Mouse (Mus musculus) ovary, postnatal 36 days (tissue): ENCODE measurements around the gene Serpina10.
A peak's percentile ranks its signal among the peaks of the same experiment; 100 is the strongest.
"Not testable (repeated sequence)": the region's sequence is repeated elsewhere in the genome, so short reads cannot be mapped to it uniquely, and the experiment has no call there.

Source experiments
- DNase-seq: peaks from one replicate; pipeline ENCODE4 v3.0.0; 2022; ENCODE audit warnings: low spot score, mixed read lengths

The Serpina10 gene

DNA sequence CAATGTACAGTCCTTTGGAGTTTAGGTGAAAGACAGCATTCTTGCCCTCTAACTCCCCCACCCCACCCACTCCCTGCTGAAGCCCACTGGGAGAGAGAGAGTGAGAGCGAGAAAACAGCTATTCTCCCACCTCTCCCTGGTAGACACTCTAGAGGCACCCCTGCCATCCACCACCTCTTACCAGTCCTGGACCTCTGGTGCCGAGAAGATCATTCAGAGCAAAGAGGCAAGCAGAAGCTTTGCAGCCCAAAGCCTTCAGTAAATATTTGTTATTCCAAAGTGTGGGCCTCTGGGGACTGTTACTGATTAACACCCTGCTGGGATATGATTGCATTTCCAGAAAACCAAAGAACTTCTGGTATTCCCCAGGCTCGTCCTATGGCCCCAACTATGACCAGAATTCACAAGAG is at the start of gene Serpina10:
Gene Serpina10, minus strand, starts transcription at position 242 of the 410 bp plus-strand sequence.
- DNase-seq: no peak

DNA sequence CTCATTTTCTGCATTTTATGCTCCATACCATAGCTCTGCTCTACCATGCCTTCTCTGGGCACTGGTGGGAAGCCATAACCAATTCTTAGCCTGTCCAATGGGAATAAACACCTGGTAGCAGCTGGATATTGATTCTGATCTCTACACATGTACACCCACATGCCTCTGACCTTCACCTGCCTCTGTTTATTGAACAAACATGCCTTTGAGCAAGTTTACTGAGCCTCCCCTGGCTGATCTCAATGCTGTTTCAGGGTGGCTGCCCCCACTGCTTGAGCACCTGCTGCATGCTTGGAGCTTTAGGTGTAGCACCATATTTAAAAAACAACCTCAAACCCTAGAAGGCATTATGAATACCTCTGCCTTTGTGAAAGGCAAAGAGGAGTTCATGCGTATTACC is 48.6 kb upstream of the Serpina10 start:
- DNase-seq: not testable (repeated sequence)

DNA sequence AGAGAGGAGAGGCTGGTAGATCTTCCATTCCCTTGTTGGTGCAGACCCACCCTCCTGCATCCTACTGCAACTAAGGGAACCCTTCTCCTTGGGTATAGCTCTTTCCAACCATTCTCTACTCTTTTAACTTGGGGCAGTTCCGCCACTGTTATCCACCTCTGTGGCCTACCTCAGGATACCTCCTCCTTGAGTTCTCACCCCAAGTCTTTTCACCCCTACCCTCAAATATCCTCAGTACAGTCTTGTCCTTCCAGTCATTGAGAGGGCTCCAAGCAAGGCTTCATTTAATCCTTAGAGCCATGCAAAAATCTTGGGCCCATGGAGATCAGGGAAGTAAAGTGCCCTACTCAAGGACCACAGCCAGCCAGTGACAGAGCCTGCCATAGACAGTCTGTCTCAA is 44.8 kb upstream of the Serpina10 start, which contains the start of gene Serpina16:
Gene Serpina16, minus strand, starts transcription at position 101 of the 400 bp plus-strand sequence.
- DNase-seq: no peak

DNA sequence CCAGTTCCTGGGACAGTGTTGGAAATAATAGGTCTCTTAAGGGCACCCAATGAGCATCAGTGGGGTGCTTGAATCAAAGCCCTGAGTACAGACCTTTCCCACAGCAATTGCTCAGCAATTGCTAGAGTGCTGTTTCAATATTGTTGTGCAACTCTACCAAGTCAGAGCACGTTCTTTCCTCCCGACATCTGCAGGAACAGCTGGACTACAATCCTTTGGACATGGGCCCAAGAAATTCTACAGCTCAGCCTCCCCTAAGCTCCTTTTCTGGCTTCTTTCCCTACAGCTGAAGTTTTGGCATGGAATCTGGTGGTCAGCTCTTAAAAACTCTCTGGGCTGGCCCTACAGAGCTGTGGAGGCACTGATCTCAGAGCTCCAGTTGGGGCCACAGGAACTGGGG is 41.9 kb upstream of the Serpina10 start:
- no peak for DNase-seq

DNA sequence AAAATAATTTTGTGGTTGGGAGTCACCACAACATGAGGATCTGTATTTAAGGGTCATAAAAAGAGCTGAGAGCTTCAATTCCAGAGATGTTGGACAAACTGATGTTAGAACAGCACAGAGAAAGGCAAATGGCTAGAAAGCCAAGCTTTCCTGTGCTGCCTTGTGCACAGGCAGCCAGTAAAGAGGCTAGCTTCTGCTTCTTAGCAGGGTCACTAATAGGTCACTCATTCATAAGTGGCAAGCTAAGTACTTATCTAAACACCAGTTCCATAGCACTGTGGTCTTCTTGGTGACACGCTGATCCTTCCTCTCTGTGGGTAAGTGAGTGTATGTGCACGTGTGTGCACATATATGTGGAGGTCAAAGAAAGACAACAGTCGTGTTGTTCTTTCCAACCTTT is 40.2 kb upstream of the Serpina10 start:
- no peak for DNase-seq

DNA sequence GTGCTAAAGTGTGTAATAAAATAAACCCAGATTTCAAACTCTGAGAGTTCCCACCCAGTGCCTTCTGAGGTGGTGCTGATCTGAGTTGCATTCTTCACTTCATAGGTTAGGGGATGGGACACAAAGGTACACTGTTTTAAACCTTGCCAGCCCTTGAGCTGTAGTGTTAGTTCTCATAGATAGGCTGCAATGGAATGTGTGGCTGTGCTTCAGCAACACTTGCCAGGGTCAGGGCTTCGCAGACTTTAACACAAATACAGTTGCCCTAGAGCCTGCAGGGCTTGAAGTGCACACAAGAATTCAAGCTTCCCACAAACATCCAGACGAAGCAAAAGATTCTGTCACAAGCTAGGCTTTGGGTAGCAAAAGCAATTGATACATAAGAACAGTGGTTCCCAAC is 39.7 kb upstream of the Serpina10 start:
- no peak for DNase-seq

DNA sequence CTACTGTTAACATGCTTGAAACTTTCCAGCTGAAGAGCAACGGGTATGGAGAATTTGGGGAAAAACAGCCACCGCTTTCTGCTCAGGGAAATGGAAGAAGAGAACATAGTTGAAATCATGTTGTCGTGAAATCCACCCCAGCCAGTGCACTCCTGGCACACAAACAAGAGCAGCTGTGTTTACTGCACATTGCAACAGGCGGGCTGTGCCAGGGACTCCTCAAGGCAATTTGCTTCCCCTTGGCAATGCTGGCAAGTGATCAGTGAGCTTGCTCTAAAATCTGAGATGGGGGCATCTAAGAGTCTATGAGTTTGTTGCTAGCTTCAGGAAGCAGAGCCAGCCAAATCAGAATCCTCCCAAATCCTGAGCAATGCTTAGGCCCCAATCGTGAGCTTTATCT is 39.1 kb upstream of the Serpina10 start:
- peak; percentile 41 for DNase-seq

DNA sequence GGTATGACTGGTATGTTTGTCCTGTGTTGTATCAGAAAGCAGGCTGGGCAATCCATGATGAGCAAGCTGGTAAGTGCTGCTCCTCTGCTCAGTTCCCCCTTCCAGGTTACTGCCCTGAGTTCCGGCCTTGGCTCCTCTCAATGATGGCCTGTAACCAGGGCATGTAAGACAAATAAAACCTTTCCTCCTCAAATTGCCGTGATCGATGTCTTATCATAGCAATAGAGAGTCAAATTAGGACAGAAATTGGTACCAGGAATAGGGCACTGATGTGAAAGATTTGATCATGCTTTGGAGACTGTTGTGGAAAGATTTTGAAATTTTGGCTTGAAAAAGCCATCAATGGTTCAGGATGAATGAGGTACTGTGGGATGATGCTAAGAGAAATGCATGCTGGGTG is 34.0 kb upstream of the Serpina10 start:
- no peak for DNase-seq

DNA sequence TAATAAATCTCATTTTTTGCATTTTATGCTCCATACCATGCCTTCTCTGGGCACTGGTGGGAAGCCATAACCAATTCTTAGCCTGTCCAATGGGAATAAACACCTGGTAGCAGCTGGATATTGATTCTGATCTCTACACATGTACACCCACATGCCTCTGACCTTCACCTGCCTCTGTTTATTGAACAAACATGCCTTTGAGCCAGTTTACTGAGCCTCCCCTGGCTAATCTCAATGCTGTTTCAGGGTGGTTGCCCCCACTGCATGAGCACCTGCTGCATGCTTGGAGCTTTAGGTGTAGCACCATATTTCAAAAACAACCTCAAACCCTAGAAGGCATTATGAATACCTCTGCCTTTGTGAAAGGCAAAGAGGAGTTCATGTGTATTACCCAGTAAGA is 30.8 kb upstream of the Serpina10 start:
- DNase-seq: not testable (repeated sequence)

DNA sequence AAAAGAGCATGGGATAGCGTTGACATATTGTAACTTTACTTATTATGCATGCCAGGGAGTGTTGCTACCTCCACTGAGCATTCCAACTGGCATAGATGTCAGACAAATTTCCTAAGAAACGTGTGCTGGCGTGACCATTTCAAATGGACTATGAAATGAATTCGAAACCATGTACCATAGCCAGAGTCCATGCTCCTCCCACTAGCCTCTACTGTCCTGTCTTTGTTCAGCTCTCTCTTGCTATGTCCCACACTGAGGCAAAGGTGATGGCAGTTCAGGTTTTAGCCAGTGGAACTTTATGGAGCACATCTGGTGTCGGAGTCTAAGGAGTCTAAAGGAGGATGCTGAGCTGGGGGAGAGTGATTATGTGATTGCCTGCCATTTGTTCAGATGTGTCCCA is 28.8 kb upstream of the Serpina10 start:
- DNase-seq: no peak

DNA sequence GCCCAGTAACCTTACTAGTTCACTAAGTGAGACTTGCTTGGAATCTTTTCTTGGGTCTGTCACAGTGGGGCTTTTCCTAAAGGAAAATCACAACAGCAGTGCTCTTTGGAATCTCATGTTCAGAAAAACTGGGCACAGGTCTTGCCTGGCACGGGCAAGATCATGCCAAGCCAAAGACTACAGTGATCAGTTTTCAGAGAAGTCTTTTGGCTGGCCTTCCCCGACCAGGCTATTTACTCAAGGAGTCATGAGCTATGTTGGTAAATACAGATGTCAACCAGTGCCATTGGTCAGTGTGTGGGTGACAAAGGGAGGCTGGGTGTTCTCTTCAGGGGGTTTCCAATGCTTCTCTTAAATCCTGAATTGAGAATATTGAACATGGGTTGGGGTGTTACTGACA is 27.9 kb upstream of the Serpina10 start:
- no peak for DNase-seq

DNA sequence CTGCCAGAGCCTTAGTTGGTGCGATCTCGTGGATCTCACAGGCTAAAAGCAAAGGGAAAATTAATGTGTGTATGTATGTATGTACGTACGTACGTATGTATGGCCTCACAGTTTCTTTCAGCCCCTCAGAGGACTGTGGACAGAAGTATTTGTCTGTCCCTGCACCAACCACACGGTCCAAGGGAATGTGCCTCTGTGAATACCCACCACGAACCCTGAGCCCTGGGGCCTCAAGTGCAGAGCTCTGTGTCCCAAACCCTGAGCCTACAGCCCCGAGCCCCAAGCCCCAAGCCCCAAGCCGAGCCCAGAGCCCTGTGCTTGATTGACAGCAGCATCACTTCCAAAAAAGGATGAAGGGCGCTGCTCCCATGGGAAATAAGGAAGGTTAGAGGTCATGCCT is 26.7 kb upstream of the Serpina10 start:
- DNase-seq: no peak

DNA sequence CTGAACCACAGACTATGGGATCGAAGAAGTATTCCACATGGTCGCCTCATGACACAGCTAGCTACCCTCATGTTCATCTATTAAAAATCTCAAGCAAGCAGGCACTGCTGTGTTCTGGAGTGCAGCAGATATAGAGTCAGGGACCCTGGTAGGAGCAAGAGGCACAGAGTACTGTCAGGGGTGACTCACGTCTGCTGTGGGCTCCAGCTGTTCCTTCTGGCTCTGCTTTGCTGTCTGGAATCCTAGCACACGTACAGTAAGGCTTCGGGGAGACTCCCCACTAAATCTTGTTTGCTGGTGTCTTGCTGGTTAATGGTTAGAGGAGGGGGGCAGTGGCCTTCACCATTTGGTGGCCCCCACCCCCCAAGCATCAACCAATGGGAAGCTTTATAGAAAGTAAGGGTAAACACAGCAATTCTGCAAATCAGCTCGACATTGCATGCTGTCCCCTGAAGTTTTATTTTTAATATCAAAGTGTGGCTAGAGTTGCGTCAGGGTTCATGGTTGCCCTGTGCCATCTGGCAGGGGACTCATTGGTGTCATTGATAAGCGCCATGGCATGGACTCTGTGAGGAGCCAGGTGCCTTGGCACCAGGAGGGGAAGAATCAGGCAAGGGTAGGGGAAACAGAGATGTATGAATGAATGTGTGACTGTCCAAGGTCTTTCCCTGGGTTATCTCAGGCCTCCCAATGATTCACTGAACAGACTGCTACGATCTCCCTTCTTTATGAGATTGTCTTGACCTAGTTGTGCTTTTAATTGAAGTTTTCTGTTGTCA is 25.8 kb upstream of the Serpina10 start, which contains the start of gene Serpina6:
Gene Serpina6, minus strand, starts transcription at position 365 of the 779 bp plus-strand sequence.
- DNase-seq: no peak

DNA sequence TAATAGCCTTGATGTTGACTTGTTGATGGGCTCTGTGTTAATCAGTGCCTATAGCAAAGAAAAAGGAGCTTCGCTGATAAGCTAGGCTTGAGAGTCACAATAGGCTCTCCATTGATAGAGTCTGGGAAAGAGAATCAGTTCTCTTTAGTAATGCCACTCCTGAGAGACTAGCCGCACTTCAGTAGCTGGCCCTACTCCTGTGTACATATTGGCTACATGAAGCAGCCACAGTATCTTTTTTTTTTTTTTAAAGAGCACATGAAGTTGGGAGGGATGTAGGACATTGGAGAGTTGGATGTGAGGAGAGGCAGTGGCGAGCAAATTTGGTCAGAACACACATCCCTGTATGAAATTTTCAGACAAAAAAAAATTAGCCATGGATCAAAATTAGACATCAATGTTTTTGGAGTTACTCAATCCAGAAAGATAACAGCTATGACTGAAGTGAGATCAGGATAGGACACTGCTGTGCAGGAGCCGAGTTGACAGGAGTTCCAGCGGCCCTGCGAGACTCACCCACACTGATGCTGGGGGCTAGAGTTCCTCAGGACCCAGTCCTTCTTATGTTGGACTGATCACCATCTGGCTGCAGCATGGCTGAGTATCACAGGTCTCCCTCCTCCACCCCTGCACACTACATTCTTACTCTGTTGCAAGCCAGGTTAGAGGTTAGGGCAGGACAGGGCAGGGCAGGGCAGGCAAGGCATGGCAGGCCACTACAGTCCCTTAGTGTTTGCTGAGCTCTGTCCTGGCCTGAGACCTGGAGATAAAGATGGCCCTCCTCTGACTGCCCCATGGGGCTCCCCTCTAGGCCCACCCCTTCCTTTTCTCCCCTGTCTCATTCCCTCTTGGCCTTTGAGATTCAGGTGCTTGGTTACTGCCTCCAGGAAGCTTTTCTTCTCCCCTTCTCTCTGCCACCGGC is 24.1 kb upstream of the Serpina10 start:
- DNase-seq: no peak

DNA sequence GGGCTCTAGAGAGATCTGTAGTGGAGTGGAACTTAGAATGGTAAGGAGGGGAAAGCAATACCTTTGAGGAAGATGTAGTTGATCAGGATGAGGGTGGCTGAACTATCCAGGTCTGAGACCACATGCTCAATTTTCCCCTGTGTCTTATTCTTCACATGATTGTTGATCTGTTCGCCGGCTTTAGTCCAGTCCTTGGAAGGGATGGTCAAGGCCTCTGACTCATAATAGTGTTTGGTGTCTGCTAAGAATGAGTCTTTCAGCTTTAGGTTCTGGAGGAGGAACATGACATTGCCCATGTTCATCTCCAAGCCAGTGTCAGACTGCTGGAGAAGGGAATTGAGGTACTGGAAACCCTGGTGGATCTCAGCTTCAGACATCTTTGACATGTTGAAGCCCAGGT is 22.6 kb upstream of the Serpina10 start:
- DNase-seq: no peak

DNA sequence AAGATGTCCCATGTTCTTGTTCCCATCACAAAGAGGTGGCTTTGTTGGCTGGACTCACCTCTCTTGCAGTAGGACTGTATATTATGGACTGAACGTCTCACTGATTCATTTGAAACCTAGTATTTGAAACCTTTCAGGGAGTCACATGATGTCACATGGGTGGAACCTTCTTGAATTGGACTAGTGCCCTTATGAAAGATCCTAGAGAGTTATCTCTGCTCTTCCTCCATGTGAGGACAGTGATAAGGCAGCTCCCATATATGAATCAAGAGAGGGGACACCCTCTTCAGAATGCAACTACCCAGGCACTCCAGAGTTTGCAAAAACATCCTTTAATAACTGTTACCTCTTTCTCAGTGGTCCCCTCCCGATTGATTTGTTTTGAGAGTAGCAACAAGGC is 15.1 kb upstream of the Serpina10 start:
- DNase-seq: no peak

DNA sequence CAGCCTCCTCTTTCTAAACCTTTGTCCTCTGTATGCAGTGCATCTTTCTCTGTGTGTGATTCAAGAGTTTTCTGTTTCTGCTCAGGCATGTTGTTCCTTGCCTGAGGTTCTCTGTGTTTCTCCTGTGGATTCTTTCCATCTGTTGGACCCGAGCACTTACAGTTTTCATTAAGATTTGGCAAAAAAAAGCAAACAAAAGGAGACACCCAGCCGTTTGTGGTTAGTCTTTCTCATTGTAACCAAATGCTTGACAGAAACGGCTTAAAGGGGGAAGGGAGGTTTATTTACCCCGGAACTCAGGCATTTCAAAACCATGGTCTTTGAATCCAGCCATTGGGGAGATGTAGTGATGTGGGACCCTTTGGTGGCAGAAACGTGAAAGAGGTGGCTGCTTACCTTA is 13.4 kb upstream of the Serpina10 start:
- DNase-seq: no peak

DNA sequence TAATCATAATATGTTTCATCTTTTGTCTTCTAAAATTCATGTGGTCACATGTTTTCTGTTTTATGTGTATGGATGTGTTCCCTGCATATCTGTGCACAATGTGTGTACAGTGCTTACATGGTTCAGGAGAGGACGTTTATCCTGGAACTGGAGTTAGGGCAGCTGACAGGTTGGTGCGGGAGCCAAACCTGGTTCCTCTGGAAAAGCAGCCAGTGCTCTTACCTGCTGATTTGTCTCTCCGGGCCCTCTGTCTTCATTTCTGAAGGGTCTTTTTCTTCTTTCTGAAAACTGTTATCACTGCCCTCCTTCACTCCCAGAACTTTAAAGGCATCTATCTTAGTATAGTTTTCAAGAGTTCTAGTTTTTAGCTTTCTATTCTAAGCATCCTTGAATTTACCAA is 12.6 kb upstream of the Serpina10 start:
- no peak for DNase-seq

DNA sequence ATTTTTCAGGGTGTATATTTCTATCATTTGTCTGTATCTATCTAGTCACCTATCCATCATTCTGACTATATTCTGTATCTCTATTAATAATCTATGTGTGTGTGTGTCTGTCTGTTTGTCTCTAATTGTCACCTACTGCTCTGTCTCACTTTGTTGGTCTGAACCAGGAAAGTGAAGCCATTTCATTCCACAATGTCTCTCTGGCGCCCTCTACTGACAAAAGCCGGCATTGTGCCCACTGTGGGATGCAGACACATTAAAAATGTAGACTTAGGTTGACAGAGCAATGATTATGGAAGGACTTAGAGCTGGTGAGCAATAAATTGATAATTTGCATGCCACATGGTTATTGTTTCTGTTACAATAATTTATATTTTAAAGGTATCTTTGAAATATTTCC is 12.1 kb upstream of the Serpina10 start:
- DNase-seq: peak; percentile 81

DNA sequence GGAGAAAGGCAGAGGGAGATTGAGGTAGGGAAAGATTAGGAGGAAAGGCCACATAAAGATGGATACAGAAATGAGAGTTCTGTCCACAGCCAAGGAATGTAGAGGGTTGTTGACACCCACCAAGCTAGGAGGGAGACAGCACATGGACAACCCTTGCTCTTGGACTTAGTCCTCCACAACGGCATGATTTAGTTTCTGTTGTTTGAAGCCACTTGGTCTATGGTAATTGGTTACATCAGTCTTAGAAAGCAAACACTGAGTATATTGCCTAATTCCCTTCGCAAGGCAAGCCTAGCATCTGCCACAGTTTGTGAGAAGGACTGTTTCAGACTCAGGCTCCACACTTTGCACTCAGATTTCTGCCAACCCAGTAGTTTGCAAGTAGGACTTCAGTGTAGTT is 4.6 kb upstream of the Serpina10 start:
- no peak for DNase-seq

DNA sequence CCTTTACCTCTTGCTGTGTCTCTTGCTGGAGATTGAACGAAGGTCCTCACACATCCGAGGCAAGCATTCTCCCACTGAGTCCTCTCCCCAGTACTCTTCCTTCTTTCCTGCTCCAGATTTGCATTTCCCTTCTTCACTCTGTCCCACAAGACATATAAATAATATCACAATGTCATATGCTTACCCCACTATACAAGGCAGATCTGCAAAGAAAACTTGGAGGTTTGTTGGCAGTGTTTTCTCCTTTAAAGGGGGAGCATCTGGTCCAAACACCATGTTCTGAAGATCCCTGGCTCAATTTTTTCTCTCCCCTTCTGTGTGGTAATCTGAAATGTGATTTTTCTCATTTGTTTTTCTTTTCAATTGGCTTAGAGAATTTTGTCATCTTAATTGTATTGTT is 3.2 kb upstream of the Serpina10 start:
- no peak for DNase-seq

DNA sequence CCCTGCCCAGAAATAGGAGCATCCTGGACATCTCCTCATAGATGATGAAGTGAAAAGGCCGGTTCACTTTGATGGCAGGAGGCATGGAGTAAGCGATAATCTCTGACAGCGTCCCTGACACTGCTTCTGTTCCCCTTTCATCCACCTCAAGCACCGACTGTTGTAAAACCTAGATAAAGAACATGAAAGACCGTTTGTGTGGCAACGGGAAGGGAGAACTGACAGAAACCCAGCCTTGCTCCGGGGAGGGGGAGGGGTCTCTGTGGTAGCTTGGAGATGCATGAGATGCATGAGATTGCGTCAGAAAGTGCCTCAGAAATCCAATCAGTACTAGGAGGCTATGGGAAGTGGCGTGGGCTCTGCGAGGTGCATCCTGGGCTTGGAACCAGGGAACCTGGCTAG is 14.4 kb downstream of the Serpina10 start:
- no peak for DNase-seq

DNA sequence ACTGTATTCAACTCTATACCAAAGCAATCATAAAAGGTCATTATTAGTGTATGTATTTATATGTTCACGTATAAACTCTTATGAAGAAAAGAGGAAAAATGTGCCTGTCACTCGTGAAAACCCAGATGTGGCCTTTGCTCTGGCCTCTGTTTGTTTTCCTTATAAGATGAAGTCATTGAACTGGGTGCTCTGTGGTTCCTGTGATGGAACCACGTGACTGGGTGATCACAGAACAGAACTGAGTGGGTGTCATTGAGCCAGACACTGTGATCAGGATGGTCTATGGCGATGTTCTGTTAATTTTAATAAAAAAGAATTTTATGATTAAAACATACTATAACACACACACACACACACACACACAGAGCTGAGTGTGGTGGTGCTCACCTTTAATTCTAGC is 15.5 kb downstream of the Serpina10 start:
- no peak for DNase-seq
